Mouse (Mus musculus): Measurements from ENCODE around the gene Nr4a1. TPM values are rescaled to one million over a fixed set of nuclear protein-coding genes. Genes with fewer than 3 reads are reported as not detected.

The Nr4a1 gene
- total RNA-seq, 2 experiments from 2014 or later = 7.7 to 10.5 TPM

DNA sequence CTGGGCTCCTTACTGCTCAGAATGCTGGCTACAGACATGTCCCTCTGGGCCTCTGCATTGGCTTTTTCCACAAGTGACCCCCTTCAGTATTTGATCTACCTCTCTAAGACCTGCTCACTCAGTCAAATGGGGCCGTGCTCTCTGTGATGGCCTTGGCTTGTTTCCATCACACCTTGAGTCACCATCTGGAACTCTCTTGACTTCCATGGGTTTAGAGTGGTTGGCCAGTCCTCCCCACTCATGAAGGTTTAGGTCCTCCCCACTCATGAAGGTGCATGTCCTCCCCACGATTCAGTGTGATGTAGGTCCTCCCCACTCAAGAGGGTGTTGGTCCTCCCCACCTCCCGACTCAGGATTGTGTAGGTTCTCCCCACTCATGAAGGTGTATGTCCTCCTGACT, 20.9 kb upstream of the Nr4a1 start:
- DNase-seq = no peak

DNA sequence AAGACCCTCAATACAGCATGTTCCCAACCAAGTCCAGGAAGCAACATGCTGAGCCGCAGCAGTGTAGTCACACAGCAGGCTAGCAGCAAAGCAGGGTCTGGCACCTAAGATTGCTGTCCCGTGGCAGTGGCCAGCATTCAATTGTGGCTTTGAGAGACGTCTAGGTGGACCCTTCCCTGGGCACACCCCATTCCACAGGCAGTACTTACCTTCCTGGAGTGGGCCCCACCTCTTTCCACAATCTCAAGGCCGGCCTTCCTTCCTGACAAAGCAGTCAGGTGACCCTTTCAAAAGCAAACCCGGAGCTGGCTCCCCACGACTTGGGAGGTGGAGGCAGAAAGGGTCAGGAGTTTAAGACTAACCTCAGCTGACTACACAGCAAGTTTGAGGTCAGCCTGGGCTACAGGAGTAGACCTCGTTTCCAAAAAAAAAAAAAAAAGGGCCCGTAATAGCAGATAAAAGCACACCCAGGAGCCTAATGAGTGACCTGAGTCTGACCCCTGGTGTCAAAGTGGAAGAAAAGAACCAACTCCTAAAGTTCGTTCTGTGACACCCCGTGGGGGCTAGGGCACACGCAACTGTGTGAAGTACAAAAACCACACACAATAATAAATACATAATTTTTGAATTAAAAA, 20.3 kb upstream of the Nr4a1 start:
- no peak for DNase-seq

DNA sequence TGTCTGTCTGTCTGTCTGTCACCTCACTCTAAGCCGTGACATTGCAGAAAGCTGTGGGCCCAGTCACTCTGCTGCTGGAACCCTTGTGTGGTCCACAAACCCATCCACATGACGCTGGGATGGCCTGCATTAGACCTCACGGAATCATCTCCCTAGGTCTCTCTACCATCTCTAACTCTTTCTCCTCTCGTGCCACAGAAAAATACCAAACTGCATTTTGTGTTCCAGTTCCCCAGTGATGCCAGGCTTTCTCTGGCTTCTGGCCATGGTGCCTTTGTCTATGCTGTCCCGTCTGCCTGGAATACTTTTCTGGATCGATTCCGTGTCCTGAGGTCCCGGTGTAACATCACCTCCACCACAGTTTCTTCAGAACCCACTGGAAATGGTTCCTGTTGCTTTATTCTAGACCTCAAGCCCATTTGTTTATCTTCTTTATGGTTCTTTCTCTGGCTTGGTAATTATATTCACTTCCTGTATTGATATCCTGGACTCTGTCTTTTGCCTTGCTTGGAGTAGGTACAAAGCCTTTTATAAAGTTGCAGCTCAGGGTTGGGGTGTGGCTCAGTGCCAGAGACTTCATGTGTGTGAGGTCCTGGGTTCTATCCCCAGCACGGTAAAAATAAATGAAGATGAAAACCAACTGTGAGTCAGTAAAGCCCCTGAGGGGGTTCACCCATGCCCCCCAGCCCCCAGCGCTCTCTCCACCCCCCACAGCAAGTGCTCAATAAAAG, 19.3 kb upstream of the Nr4a1 start:
- no peak for DNase-seq

DNA sequence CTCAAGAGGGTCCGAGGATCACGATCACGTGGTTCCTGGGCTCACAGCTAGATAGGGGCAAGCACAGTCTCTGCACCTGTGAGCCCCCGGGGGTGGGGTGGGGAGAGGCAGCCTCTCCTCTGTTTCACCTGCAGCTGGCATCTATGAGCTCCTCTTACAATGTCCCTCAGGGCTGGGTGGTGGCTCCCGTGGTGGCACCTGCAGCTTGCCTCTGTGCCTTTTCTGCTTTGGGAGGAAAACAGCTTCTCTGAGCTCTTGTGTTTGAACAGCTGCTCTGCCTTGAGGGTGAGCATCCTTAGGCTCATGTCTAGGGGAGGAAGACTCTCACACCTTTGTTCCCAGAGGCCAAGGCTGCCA, 18.7 kb upstream of the Nr4a1 start:
- no peak for DNase-seq

GRCm38 (mm10) chr15:101235728-101236327, 18.2 kb upstream of the Nr4a1 start:
- no peak for DNase-seq

GRCm38 (mm10) chr15:101236878-101237277, 17.2 kb upstream of the Nr4a1 start:
- DNase-seq = peak; percentile 68 to 85

DNA sequence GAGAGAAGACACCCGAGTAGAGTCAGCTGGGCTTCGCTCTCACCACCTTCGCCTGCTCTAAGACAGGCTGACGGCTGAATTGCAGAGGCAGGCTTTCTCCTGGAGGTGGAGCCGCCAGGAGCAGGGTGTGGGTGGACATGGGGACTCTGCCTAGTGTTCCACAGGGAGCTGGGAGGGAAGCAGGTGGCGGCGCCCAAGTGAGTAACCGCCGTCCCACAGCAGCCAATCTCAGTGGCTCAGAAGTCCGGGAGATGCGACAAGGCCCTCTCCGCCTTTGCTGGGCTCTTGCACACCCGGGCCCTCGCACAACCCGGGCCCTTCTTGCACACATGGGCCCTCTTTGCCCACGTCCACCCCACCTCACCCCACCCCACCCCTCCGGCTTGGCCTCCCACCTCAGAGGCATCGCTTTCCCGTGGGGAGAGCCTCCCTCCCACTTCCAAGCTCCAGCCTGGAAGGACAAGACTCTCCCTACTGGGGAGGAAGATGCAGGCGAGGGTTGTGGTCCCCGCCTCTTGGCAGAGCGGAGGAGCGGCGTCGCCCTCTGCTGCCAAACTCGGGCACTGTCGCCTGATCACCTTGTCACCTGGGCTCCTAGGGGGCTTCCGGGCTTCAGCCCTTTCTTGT, 15.1 kb upstream of the Nr4a1 start:
- DNase-seq = peak; percentile 56 to 67

DNA sequence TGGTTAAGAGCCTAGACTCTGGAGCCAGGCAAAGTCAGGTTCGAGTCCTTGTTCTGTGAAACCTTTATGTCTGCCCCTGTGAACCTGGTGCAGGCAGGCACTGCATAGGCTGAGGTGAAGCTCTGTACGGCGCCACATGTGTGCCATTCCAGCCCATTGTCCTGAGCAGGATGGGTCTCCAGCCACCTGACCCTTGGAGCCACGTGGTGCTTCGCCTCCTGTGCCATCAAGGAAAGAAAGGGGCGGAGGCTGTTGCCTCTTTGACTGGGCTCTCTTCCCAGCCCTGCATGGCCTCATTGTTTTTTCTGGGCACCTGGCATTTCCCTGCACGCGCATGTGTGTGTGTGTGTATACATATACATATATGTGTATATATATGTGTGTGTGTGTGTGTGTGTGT, 14.2 kb upstream of the Nr4a1 start:
- DNase-seq = no peak

DNA sequence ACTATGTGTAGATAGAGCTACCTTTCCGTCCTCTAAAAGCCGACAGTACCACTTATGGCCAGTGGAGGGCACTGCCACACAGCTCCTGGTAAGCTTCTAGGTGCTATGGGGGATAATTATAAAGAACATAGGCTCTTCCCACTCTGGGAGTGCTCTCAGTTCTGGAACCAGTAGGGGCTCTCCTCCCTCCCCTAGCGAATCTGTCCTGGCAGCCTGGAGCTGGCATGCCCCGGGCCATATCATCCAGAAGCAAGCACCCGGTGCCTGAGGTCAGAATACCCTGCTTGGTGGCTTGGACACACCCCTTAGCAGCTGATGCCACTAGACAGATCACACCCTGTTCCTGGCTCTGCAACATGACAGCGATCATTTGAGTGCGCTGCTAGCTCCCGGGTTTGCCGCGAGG, 13.3 kb upstream of the Nr4a1 start:
- peak; percentile 90 to 95 for DNase-seq

DNA sequence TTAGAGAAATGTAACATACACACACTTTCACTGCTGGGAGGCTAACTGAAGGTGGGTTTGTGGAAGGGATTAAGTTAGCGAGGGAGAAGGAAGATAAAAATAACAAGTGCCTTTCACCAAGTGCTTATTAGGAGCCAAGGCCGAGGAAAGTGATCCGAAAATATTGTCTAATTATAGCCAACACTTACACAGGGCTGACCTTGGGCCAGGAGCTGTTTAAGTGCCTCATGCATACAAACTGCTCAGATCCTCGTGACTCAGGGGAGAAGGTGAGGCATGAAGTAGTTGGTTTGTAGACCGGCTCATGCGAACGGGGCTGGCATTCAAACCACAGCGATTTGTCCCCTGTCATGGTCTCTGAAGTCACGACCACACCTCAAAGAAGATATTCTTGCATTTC, 12.8 kb upstream of the Nr4a1 start:
- peak; percentile 65 to 71 for DNase-seq

- no peak for DNase-seq
Observed at GRCm38 (mm10) chr15:101241853-101242252, 12.2 kb upstream of the Nr4a1 start.

DNA sequence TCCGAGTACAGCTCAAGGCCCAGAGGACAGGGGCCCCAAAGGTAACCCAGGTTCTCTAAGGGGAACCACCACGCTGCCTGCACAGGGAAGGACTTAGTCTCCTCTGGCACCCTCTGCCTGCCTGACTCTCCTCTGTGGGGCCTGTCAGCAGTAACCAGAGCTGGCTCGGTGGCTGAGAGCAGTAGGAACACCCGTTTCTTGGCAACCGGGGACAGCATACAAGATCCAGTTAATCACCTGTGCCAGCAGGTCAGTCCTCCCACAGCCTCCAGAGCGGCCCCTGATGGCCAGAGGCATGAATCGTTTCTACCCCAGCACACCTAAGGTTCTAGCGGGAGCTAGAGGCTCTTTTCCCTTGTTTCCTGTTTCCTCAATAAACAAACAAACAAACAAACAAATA, 11.4 kb upstream of the Nr4a1 start:
- peak; percentile 79 to 88 for DNase-seq

GRCm38 (mm10) chr15:101244012-101244411, 10.1 kb upstream of the Nr4a1 start:
- DNase-seq = no peak

DNA sequence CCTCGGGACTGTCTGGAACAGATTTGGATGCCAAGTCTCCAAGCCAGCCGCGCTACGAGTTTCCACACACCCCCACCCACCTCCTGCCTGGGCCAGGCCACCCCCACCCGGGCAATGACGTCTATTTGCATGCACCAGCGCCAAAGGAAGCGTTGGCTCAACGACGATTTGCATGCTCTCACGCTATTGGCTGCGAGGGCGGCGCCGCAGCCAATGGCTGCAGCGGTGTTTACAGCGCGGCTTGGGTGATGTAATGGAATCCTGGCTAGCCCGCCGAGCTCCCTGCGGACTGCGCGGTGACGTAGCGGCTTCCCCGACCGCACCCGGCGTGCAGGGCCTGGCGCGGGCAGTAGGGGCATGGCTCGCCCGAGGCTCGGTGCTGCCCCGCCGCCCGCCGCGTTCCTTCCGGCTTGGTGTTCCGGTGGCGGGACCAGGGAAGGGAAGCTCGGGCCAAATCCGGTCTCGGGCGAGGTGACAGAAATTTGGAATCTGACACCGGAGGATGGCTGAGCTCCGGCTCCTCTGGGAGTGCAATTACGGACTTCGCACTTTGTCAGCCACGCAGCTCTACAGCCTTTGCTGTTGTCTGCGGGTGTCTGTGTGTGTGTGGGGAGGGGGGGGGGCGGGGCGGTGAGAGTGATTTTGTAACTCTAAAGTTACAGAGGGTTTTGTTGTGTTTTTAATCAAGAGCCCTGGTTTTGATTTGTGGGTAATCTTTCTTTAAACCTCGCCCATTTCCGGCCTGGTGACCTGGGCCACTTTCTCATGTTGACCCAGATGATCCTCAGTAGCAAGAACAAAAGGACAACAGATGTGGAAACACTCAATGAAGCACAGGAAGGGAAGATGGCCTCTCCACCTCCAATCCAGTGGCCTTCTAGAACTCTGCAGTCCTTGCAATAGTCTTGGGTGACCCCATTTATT, 7.6 kb upstream of the Nr4a1 start:
- peak; percentile 96 to 99 for DNase-seq

DNA sequence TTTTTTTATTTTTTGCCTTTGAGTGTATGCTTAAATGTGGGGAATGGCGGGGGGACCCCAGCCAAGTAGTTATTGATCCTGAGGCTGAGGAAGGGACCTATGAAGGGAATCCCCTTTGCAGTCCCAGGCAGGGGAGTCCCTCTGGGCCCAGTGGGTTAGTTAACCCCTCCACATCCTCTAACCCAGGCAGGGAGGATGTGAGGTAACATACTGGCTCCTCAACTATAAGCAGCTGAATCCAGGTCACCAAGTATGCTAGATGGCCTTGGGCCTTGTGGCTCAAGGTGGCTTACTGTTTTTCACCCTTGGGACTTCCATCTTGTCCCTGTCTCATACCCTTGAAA, 6.9 kb upstream of the Nr4a1 start:
- no peak for DNase-seq

- peak; percentile 66 to 75 for DNase-seq
Observed at GRCm38 (mm10) chr15:101248029-101248710, 5.9 kb upstream of the Nr4a1 start.

- DNase-seq = no peak
Observed at GRCm38 (mm10) chr15:101250220-101250800, 3.8 kb upstream of the Nr4a1 start.

- no peak for DNase-seq
Observed at GRCm38 (mm10) chr15:101251930-101252329, 2.1 kb upstream of the Nr4a1 start.

DNA sequence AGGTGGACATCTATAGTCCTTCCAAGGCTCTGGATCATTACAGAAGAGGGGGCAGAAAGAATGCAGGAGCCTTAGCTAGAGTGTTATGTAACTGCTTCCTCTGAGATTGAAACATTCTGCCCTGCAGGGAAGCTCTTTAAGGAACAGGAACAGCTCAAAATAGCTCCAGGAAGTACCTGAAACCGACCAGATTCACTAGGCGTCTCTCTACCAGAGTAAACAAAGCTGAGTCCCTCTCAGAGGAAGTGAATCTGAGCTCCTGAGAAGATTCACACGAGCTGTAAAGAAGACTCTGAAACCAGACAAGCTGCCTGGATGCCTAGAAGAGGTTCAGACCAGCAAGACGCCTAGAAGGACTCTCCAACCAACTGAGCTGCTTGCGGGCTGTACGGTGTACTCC, 1.5 kb upstream of the Nr4a1 start:
- no peak for DNase-seq

- DNase-seq = no peak
Observed at GRCm38 (mm10) chr15:101253563-101253885, 545 bp upstream of the Nr4a1 start.

GRCm38 (mm10) chr15:101255842-101256462, 1.9 kb downstream of the Nr4a1 start:
- no peak for DNase-seq

Measured in heart, adult 18-20 months (tissue).